Mouse (Mus musculus): Measurements from ENCODE around the gene 1700061G19Rik. TPM values are rescaled to one million over a fixed set of nuclear protein-coding genes. Genes with fewer than 3 reads are reported as not detected.
A peak's percentile ranks its signal among the peaks of the same experiment; 100 is the strongest.

Gene 1700061G19Rik
- polyA plus RNA-seq, 1 experiment: not detected

- H3K27ac ChIP-seq (ENCODE audit: insufficient read depth, low read depth, low read length): no peak overlapping the region
- H3K4me1 ChIP-seq (ENCODE audit: control insufficient read depth, insufficient read depth, low read length): no peaks in the 10 kb centered on the region
Measured at GRCm38 (mm10) chr17:56913023-56913422, 37.7 kb downstream of the 1700061G19Rik start.

GRCm38 (mm10) chr17:56913444-56913843, 38.2 kb downstream of the 1700061G19Rik start:
- no peak overlapping the region for H3K4me3 ChIP-seq (ENCODE audit: insufficient read depth, low read length)
- no peak overlapping the region for H3K27ac ChIP-seq (ENCODE audit: insufficient read depth, low read depth, low read length)
- no peak for TF ChIP-seq POLR2A (IDR thresholded peaks at IDR 0.05; ENCODE audit: borderline replicate concordance, low read depth, low read length)
- no peak for TF ChIP-seq CTCF (IDR thresholded peaks at IDR 0.05; ENCODE audit: low read depth, low read length)
- no peaks in the 10 kb centered on the region for H3K4me1 ChIP-seq (ENCODE audit: control insufficient read depth, insufficient read depth, low read length)

More at GRCm38 (mm10) chr17:56913023-56913422, 37.7 kb downstream of the 1700061G19Rik start:
- H3K4me3 ChIP-seq (ENCODE audit: insufficient read depth, low read length): no peak overlapping the region
- TF ChIP-seq CTCF (IDR thresholded peaks at IDR 0.05; ENCODE audit: low read depth, low read length): no peak
- TF ChIP-seq POLR2A (IDR thresholded peaks at IDR 0.05; ENCODE audit: borderline replicate concordance, low read depth, low read length): no peak

- Histone ChIP-seq H3K4me3 (ENCODE audit: insufficient read depth, low read length) (no peak overlapping the region), H3K27ac (ENCODE audit: insufficient read depth, low read depth, low read length) (no peak overlapping the region), H3K4me1 (ENCODE audit: control insufficient read depth, insufficient read depth, low read length) (no peaks in the 10 kb centered on the region)
- TF ChIP-seq CTCF (IDR thresholded peaks at IDR 0.05; ENCODE audit: low read depth, low read length) (no peak), POLR2A (IDR thresholded peaks at IDR 0.05; ENCODE audit: borderline replicate concordance, low read depth, low read length) (no peak)
Measured at GRCm38 (mm10) chr17:56917166-56917565, 41.9 kb downstream of the 1700061G19Rik start.

GRCm38 (mm10) chr17:56919725-56920124, 44.4 kb downstream of the 1700061G19Rik start:
- TF ChIP-seq POLR2A (IDR thresholded peaks at IDR 0.05; ENCODE audit: borderline replicate concordance, low read depth, low read length): no peak
- TF ChIP-seq CTCF (IDR thresholded peaks at IDR 0.05; ENCODE audit: low read depth, low read length): no peak
- H3K4me3 ChIP-seq (ENCODE audit: insufficient read depth, low read length): no peak overlapping the region
- H3K4me1 ChIP-seq (ENCODE audit: control insufficient read depth, insufficient read depth, low read length): no peaks in the 10 kb centered on the region
- no peak overlapping the region for H3K27ac ChIP-seq (ENCODE audit: insufficient read depth, low read depth, low read length)

- TF ChIP-seq POLR2A (IDR thresholded peaks at IDR 0.05; ENCODE audit: borderline replicate concordance, low read depth, low read length) (no peak), CTCF (IDR thresholded peaks at IDR 0.05; ENCODE audit: low read depth, low read length) (no peak)
- Histone ChIP-seq H3K27ac (ENCODE audit: insufficient read depth, low read depth, low read length) (no peak overlapping the region), H3K4me3 (ENCODE audit: insufficient read depth, low read length) (no peak overlapping the region), H3K4me1 (ENCODE audit: control insufficient read depth, insufficient read depth, low read length) (peaks cover 37% of the 10 kb centered on the region)
Measured at GRCm38 (mm10) chr17:56925998-56926397, 50.7 kb downstream of the 1700061G19Rik start.

GRCm38 (mm10) chr17:56929101-56929500, 53.8 kb downstream of the 1700061G19Rik start:
- TF ChIP-seq CTCF (IDR thresholded peaks at IDR 0.05; ENCODE audit: low read depth, low read length) (no peak), POLR2A (IDR thresholded peaks at IDR 0.05; ENCODE audit: borderline replicate concordance, low read depth, low read length) (no peak)
- H3K4me3 ChIP-seq (ENCODE audit: insufficient read depth, low read length): no peak overlapping the region
- no peak overlapping the region for H3K27ac ChIP-seq (ENCODE audit: insufficient read depth, low read depth, low read length)
- peaks cover 40% of the 10 kb centered on the region for H3K4me1 ChIP-seq (ENCODE audit: control insufficient read depth, insufficient read depth, low read length)

GRCm38 (mm10) chr17:56929530-56929929, 54.3 kb downstream of the 1700061G19Rik start:
- no peak overlapping the region for H3K4me3 ChIP-seq (ENCODE audit: insufficient read depth, low read length)
- TF ChIP-seq POLR2A (IDR thresholded peaks at IDR 0.05; ENCODE audit: borderline replicate concordance, low read depth, low read length) (no peak), CTCF (IDR thresholded peaks at IDR 0.05; ENCODE audit: low read depth, low read length) (no peak)
- peak overlapping the region; percentile 33 for H3K27ac ChIP-seq (ENCODE audit: insufficient read depth, low read depth, low read length)
- peaks cover 45% of the 10 kb centered on the region for H3K4me1 ChIP-seq (ENCODE audit: control insufficient read depth, insufficient read depth, low read length)

GRCm38 (mm10) chr17:56930026-56930425, 54.7 kb downstream of the 1700061G19Rik start:
- TF ChIP-seq CTCF (IDR thresholded peaks at IDR 0.05; ENCODE audit: low read depth, low read length): no peak
- TF ChIP-seq POLR2A (IDR thresholded peaks at IDR 0.05; ENCODE audit: borderline replicate concordance, low read depth, low read length): no peak
- Histone ChIP-seq H3K27ac (ENCODE audit: insufficient read depth, low read depth, low read length) (peak overlapping the region; percentile 33), H3K4me3 (ENCODE audit: insufficient read depth, low read length) (no peak overlapping the region), H3K4me1 (ENCODE audit: control insufficient read depth, insufficient read depth, low read length) (peaks cover 45% of the 10 kb centered on the region)

GRCm38 (mm10) chr17:56933395-56933794, 58.1 kb downstream of the 1700061G19Rik start:
- Histone ChIP-seq H3K4me3 (ENCODE audit: insufficient read depth, low read length) (no peak overlapping the region), H3K4me1 (ENCODE audit: control insufficient read depth, insufficient read depth, low read length) (peaks cover 39% of the 10 kb centered on the region), H3K27ac (ENCODE audit: insufficient read depth, low read depth, low read length) (no peak overlapping the region)
- TF ChIP-seq CTCF (IDR thresholded peaks at IDR 0.05; ENCODE audit: low read depth, low read length) (no peak), POLR2A (IDR thresholded peaks at IDR 0.05; ENCODE audit: borderline replicate concordance, low read depth, low read length) (no peak)

- TF ChIP-seq POLR2A (IDR thresholded peaks at IDR 0.05; ENCODE audit: borderline replicate concordance, low read depth, low read length): no peak
- 0 out of 2 replicates have a peak, but pooled peaks have one; percentile 13 for TF ChIP-seq CTCF (IDR thresholded peaks at IDR 0.05; ENCODE audit: low read depth, low read length)
- H3K4me1 ChIP-seq (ENCODE audit: control insufficient read depth, insufficient read depth, low read length): peaks cover 36% of the 10 kb centered on the region
- no peak overlapping the region for H3K27ac ChIP-seq (ENCODE audit: insufficient read depth, low read depth, low read length)
- peak overlapping the region; percentile 96 for H3K4me3 ChIP-seq (ENCODE audit: insufficient read depth, low read length)
Measured at GRCm38 (mm10) chr17:56934545-56935330, 59.5 kb downstream of the 1700061G19Rik start.

All from bone marrow macrophage, adult 2 months (primary cell).